Mouse (Mus musculus) Muller cell, postnatal 12 days (primary cell): Measurements from ENCODE around the gene Ifit2.
"Not testable (repeated sequence)": the region's sequence is repeated elsewhere in the genome, so short reads cannot be mapped to it uniquely, and the experiment has no call there.

Source experiments
- DNase-seq: peaks from one replicate; pipeline ENCODE4 v3.0.0-alpha.2; 2015; ENCODE audit errors: inconsistent ontology term

The Ifit2 gene

GRCm38 (mm10) chr19:34594523-34594922, 44.0 kb downstream of the Ifit2 start:
- DNase-seq, result not testable (repeated sequence)

- DNase-seq, result no peak
These were observed 46.3 kb downstream of the Ifit2 start for GRCm38 (mm10) chr19:34596811-34597210.

- peak; percentile 81 for DNase-seq
These were observed 47.8 kb downstream of the Ifit2 start for GRCm38 (mm10) chr19:34598341-34598740.

- not testable (repeated sequence) for DNase-seq
These were observed 48.8 kb downstream of the Ifit2 start for GRCm38 (mm10) chr19:34599250-34599649.

DNA sequence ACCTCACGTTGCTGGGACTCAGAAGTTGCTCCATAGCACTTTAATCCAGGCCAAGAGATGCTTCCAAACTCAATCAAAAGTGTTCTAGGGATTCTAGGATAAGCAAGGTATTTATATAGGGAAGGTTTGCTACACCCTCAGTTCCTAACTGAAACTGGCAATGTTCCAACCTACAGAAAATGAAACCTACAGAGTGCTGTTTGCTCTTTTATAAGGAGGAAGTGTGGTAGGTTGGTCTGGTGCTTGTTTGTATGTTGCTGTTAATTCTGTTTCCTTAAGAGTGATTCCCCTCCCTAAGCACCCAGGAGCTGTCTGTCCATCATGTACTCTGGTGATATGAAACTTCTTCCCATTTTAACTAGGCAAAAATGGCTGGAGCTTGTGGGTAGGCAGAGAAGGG, 51.4 kb downstream of the Ifit2 start, which contains the start of gene Ifit1bl1:
TSS of gene Ifit1bl1 (minus strand) at position 69 of the 400 bp plus-strand sequence.
- DNase-seq, result not testable (repeated sequence)

GRCm38 (mm10) chr19:34605472-34605871, 55.0 kb downstream of the Ifit2 start:
- no peak for DNase-seq

GRCm38 (mm10) chr19:34607237-34608051, 57.0 kb downstream of the Ifit2 start, which contains the start of gene Ifit3b:
Ifit3b (plus strand) TSS chr19:34607970.
- DNase-seq, result peak; percentile 93

- not testable (repeated sequence) for DNase-seq
These were observed 59.6 kb downstream of the Ifit2 start for GRCm38 (mm10) chr19:34610118-34610517.

DNA sequence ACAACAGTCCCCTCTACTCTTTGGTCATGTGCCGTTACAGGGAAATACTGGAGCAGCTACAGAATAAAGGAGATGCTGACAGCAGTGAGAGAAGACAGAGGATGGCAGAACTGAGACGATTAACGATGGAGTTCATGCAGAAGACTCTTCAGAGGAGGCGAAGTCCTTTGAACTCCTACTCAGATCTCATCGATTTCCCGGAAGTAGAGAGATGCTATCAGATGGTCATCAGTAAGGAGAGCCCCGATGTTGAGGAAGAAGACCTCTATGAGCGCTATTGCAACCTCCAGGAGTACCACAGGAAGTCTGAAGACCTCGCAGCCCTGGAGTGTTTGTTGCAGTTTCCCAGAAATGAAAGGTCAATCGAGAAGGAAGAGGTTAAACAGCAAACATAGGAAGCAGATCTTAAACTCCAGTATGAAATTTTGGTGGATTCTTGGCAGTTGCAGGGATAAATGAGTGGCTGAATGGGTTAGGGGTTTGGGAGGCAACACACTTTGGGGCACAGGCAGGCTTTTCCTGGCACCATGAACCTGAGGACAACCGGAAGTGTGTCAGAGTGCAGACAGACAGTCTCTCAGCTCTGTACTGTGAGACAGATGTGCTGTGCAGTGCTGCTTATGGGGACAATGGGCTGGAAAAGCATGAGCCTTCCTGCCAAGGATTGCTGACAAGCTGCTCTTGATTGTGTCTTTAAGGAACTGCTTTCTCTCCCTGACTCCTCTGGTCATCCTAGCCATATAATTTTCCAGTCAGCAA, 61.9 kb downstream of the Ifit2 start:
- DNase-seq, result not testable (repeated sequence)

GRCm38 (mm10) chr19:34620871-34621270, 70.4 kb downstream of the Ifit2 start:
- peak; percentile 52 for DNase-seq

- no peak for DNase-seq
These were observed 73.3 kb downstream of the Ifit2 start for GRCm38 (mm10) chr19:34623781-34624180.

GRCm38 (mm10) chr19:34624663-34625062, 74.2 kb downstream of the Ifit2 start:
- no peak for DNase-seq
